Mouse (Mus musculus) testis, postnatal 14 days (tissue): ENCODE measurements around the gene Mtmr4.

Experiments used
- DNase-seq: peaks from one replicate; pipeline ENCODE4 v3.0.0; 2021; ENCODE audit warnings: low spot score

Mtmr4 gene

DNA sequence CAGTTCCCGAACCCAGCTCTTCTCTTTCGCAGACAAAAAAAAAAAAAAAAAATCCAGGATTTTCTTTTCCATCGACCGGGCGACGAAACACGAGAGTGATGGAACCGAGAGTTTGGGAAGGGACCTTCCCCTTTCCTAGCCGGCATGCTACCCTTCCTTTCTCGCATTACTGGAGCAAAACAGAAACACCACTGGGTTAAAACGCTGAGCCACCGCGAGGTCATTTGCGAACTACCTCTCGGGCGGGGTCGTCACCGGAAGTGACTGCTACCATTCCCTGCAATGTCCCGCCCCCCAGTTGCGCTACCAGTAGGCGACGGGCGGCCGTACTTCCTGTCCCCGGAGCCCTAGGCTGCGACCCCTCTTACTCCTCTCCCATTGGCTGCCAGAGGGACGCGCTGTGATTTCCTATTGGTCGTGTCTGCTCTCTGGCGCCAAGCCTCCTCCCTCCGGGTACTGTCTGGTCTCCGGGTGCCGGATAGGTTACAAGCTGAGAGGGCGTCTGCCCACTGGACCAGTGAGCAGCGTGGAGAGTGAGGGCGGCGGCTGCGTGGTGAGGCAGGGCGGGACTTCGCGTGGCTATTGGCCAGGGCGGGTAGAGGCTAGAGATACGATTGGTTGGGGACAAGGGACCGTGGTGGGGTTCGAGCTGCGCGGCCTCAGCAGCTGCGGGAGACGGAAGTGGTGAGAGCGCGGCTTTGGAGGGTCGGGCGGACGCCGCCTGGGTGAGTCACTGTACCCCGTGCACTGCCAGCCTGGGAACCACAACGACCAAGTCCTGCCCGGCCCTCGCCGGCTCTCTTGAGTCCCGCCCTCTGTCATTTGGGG, at the start of gene Mtmr4:
Gene Mtmr4, plus strand, starts transcription at position 637 of the 828 bp plus-strand sequence.
- peak; percentile 100 for DNase-seq

DNA sequence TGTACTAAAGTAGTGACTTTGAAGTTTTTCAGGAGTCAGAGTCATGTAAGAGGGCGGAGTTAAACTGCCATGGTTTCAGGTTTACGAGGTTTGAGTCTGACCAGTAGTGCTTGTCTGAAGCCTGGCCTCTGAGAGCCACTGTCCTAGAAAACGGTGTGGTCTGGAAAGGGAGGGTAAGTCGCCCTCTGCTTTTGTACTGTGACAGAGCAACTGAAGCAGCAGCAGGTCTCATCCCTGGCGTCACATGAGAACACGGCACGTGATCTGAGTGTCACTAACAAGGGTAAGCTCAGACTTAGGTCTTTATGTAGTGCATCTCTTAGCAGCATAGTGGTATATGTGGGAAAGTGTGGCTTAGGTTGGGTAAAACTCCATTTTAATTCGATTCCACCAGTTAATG, 49.7 kb upstream of the Mtmr4 start:
- DNase-seq = no peak

DNA sequence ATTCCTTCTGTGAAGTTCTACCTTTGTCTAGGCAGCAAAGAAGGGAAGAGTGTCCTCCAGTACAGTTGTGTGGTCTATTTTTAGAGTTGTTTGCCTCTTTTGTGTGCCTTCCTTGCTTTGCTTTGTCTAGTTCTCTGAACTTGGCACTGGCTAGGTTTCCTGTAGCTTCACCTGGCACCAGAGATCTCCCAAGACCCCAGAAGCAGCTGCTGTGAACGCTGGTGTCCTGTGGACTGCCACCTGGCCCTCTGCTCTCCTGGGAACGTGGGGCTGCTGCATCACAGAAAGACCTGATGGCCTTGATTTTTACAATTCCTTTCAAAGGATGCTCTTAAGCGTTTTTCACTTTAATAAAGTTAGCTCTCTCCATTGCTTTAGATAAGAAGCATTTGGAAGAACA, 49.1 kb upstream of the Mtmr4 start:
- DNase-seq = no peak

- no peak for DNase-seq
Measured at GRCm38 (mm10) chr11:87553342-87553741, 38.6 kb upstream of the Mtmr4 start.

DNA sequence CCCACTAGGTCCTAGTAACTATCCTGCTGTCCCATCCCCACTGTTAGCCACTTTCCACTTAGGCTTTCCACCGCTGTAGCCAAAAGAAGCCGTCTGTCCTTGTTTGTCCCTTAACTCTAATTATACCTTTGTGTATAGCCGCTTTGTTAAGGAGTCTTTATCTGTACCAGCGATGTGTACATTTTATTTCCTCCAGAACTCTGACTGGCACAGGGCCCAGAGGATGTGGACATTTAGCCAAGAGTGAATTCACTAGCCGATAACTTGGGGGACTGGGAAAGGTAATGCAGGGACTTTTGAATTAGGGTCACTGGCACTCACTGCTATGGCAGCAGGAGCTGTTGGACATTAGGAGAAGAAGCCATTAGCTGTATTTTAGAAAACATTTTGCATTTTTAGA, 37.6 kb upstream of the Mtmr4 start:
- DNase-seq = no peak

- DNase-seq = peak; percentile 27
Measured at GRCm38 (mm10) chr11:87555106-87555703, 36.8 kb upstream of the Mtmr4 start.

DNA sequence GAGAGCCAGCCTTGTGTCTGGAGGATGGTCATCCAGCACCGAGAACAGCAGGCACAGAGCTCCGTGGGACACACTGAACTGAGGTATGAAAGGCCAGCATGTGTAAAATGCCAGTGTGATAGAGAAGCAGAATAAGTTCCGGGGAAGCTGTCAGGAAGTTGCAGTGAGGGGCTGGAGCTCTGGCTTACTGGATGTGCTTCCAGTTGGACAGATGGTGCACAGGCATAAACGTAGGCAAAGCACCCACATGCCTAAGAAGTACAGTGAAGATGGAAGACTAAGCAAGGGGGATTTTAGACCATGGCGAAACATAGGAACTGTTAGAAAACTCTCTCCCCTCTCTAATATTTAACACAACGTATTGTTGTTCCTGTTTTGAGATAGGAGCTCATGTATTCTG, 30.8 kb upstream of the Mtmr4 start:
- DNase-seq = no peak

GRCm38 (mm10) chr11:87566501-87566900, 25.5 kb upstream of the Mtmr4 start, which contains the start of gene Gm11492:
TSS of gene Gm11492 (plus strand) at chr11:87566653.
- no peak for DNase-seq

GRCm38 (mm10) chr11:87568255-87568953, 23.6 kb upstream of the Mtmr4 start, which contains the start of gene Sept4:
TSS of gene Sept4 (plus strand) at chr11:87568903.
- DNase-seq = no peak

GRCm38 (mm10) chr11:87570743-87571142, 21.2 kb upstream of the Mtmr4 start:
- DNase-seq = no peak

DNA sequence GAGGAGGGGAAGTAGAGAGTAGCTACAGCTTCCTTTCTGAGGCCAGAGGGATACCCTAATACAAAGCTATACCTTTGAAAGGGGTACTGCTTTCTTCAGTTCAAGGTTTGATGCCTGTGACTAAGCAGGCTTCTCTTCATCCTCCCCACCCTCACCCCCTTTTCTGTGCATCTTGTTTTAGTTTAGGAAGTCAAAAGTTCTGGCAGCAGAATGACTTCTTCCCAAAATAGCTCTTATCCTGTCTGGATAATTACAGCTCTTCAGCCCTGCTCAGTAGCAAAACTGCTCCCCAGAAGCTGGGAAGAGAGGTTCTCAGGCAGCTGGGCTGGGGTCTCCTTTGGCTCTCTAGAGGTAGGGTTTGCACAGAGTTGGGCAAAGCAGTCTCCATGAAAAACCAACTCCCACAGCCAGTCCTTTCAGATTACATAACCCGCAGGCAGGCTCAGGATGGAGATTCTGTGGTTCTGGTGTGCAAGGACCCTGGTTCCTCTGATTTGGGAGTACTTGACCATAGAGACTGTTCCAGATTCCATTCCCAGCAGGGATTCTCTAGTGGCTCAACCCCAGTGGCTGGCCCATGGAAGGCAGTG, 20.5 kb upstream of the Mtmr4 start:
- no peak for DNase-seq

- DNase-seq = no peak
Measured at GRCm38 (mm10) chr11:87573751-87574150, 18.2 kb upstream of the Mtmr4 start.

DNA sequence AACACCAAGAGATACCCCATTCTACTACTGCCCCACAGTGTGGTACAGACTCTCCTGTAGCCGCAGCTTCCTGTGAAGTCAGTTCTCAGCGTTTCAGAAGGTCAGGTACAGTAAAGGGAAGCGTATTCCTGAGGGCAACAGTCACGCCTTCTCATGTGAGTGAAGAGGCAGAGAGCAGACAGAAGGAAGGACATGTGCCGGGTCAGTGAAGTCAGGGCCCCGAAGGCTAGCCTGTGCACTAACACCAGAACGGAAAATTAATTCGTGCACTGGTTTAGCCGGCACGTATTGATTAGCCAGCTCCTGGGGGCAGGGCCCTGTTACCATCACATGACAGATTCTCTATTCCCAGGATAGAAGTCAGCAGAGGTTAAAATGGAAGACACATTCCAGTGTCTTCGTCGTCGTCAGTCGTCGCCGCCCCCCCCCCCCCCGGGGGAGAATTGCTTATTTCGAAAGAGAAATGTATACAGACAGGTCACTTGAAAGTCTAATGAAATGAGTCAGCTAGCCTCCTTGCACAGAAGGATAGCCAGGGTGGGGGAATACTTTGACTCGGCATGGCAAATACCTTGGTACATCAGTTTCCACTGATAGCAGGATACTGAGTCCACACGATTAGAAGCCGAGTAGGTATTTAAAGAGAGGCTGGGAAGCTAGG, 17.3 kb upstream of the Mtmr4 start:
- DNase-seq = no peak

- no peak for DNase-seq
Measured at GRCm38 (mm10) chr11:87577601-87578248, 14.2 kb upstream of the Mtmr4 start.

GRCm38 (mm10) chr11:87578249-87578962, 13.6 kb upstream of the Mtmr4 start:
- DNase-seq = peak; percentile 49

- no peak for DNase-seq
Measured at GRCm38 (mm10) chr11:87578963-87579601, 12.9 kb upstream of the Mtmr4 start.

- DNase-seq = no peak
Measured at GRCm38 (mm10) chr11:87579713-87580112, 12.2 kb upstream of the Mtmr4 start.

DNA sequence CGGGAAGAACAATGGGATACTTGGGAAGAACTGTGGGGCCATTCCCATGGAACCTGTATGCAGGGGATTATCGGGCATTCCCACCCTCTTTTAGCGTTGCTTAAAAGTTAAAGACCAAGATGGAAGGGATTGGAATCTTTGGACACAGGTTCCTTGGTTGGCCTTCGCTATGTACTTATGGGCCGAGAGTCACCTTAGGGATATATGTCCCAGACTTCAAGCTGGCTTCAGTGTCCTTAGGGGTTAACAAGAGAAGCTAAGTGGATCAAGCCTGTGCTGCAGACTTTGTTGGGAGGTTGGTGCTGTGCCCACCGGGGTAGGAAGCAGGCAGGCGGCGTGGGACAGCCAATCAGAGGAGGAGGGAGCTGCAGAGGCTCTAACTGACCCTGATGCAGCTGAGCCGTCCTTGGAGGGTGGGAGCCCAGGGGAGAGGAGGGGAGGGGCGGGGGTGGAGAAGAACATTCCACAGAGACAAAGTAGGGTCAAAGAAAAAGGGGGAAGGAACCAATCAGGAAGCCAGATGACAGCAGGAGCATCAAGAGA, 11.3 kb upstream of the Mtmr4 start:
- no peak for DNase-seq

DNA sequence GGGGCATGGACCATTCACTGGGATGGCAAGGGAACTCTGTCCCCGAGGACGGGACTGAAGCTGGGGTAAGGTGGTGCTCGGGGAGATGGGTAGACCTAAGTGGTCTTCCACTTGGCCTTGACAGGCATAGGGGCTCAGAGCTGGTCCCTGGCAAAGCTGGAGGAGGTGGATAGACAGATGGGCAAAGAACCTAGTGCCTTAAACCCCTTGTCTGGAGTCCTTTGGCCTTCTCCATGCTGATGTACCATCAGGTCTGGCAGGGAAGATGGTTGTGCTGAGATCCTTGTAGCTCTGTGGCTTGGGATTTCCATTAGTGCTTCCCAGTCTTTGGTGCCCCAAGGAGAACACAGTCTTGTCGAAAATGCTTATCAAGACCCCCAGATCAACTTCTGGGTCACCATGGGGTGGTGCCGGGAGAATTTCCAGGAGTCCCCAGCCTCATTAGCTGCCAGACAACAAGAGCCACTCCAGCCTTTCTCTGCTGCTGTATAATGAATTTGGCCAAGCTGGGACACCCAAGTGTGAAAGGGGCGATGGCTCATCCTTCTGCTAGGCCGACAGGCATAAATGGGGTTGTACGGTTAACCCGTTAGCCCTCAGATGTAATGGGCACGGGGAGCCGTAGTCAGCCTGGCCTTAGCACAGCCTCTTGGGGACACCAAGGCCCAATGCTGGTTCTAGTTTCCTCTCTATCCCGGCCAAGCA, 10.6 kb upstream of the Mtmr4 start:
- DNase-seq = no peak
